Mouse (Mus musculus) lung, adult 2 months (tissue): ENCODE data around the gene Zfp791.

Experiments used
- CTCF ChIP-seq: fragments of 200-500 bp; IDR thresholded peaks from 2 replicates; pipeline ENCODE4 v1.5.1; 2011; ENCODE audit warnings: mild to moderate bottlenecking, low read length, control low read depth; ENCODE audit not compliant: insufficient read depth
- POLR2A ChIP-seq: fragments of 200-500 bp; IDR thresholded peaks from 2 replicates; pipeline ENCODE4 v1.6.1; 2011; ENCODE audit warnings: low read depth, mild to moderate bottlenecking, control low read depth, low read length, borderline replicate concordance; ENCODE audit errors: extremely low read depth

- no peak for TF ChIP-seq POLR2A
- no peak for TF ChIP-seq CTCF
These were observed 9.4 kb upstream of the Zfp791 start for GRCm38 (mm10) chr8:85132335-85132734.
